Mouse (Mus musculus): ENCODE measurements at regions not wholly inside any gene's neighbourhood (a gene's known extent, or its start where the extent isn't known, plus 50 kb on each side); places are given as distances from the start of the nearest gene placed in this dataset.

DNA sequence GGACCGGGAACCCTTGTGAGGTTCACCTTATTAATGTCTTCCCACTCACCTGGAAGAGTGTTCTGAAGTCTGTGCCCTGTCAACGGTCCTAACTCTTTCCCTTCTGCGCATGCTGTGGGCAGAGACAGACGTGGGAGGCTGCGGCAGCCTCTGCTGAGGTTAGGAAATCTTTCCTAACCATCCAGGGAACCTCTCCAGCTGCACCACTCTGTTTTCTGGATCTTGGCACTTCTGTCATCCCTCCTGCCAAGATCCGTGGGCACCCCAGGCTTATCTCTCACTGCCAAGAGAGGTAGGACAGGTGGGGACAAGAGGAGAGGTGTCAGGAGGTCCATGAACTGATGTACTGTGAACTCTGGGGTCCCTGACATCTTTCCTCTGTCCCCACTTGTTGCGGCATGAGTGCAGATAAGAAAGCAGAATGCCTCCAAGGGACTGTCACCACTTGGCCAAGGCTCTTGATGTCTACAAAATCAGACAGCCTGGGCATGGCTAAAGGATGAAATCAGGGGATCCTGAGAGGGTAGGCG, 114.8 kb downstream of the Ndufa10 start:
- no peak for TF ChIP-seq CTCF (IDR thresholded peaks at IDR 0.05; ENCODE audit: low read depth, low read length)
- TF ChIP-seq POLR2A (IDR thresholded peaks at IDR 0.05; ENCODE audit: extremely low read depth, insufficient read depth, low read length): no peak

Data from liver, adult 2 months (tissue).